Mouse (Mus musculus) forebrain, postnatal 0 days (tissue): ENCODE results near the gene Fbxo2. TPM values are rescaled to one million over a fixed set of nuclear protein-coding genes. Genes with fewer than 3 reads are reported as not detected.

Experiments used
- ATAC-seq: fragments of 200-750 bp; cut with Nextera tagmentation; 2 replicates; pipeline ENCODE4 v1.8.0; 2017; ENCODE audit warnings: mild to moderate bottlenecking, moderate library complexity
- DNase-seq: peaks from one replicate; pipeline ENCODE4 v3.0.0-alpha.2; 2015
- H3K27ac ChIP-seq: fragments of 300-500 bp; sonication (generic); 2 replicates; pipeline ENCODE4 v1.5.1; 2014; ENCODE audit warnings: low read depth, mild to moderate bottlenecking, antibody characterized with exemption, low read length, moderate library complexity, mixed read lengths
- H3K27me3 ChIP-seq: fragments of 300-500 bp; sonication (generic); 2 replicates; pipeline ENCODE4 v1.6.1; 2014; ENCODE audit warnings: mild to moderate bottlenecking, low read length, mixed read lengths; ENCODE audit not compliant: insufficient read depth
- H3K36me3 ChIP-seq: fragments of 300-500 bp; sonication (generic); 2 replicates; pipeline ENCODE4 v1.6.1; 2014; ENCODE audit warnings: mild to moderate bottlenecking, moderate library complexity; ENCODE audit not compliant: insufficient read depth
- H3K4me1 ChIP-seq: fragments of 300-500 bp; sonication (generic); 2 replicates; pipeline ENCODE4 v1.6.1; 2014; ENCODE audit warnings: antibody characterized with exemption; ENCODE audit not compliant: insufficient read depth
- H3K4me2 ChIP-seq: fragments of 300-500 bp; sonication (generic); 2 replicates; pipeline ENCODE4 v1.6.1; 2014; ENCODE audit warnings: low read depth, mild to moderate bottlenecking, moderate library complexity
- H3K4me3 ChIP-seq: fragments of 300-500 bp; sonication (generic); 2 replicates; pipeline ENCODE4 v1.5.1; 2014; ENCODE audit warnings: low read depth, low read length, mixed read lengths
- H3K9ac ChIP-seq: fragments of 300-500 bp; sonication (generic); 2 replicates; pipeline ENCODE4 v1.6.1; 2014; ENCODE audit warnings: mild to moderate bottlenecking
- H3K9me3 ChIP-seq: fragments of 300-500 bp; sonication (generic); 2 replicates; pipeline ENCODE4 v1.6.1; 2016; ENCODE audit warnings: low read length
- CTCF ChIP-seq: sonication (generic); IDR thresholded peaks from 2 replicates; pipeline ENCODE4 v1.5.1; 2016; ENCODE audit warnings: antibody characterized with exemption, control low read depth, low read depth
- WGBS: fragments of 180-500 bp; shearing (Covaris S2); extraction: QIAGEN DNeasy Blood & Tissue Kit; methylation state at CpG from one replicate; pipeline ENCODE4 v1.1.7; 2014; 5-methylcytosine and 5-hydroxymethylcytosine counted together
- polyA plus RNA-seq: library from polyadenylated mRNA; unstranded; fragments of >200 nt; fragmentation: Nextera tagmentation; extraction: Ambion mirVana; gene quantifications from 2 replicates; pipeline ENCODE4 v1.2.1, GENCODE M21; 2015
- total RNA-seq: library from RNA; depleted of rRNA; stranded (reverse); fragments of >200 nt; gene quantifications from 2 replicates; pipeline ENCODE4 v1.2.3, GENCODE M21; 2014

Gene Fbxo2
- total and polyA plus RNA-seq, 2 experiments from 2014 or later: 11.9 to 15.6 TPM

GRCm38 (mm10) chr4:148165551-148165950 is 5.1 kb downstream of the Fbxo2 start:
- Histone ChIP-seq H3K4me2 (no peak overlapping the region), H3K36me3 (no peaks in the 10 kb centered on the region), H3K27ac (no peak overlapping the region), H3K9ac (no peak overlapping the region), H3K4me1 (0 out of 2 replicates have a peak, but pooled peaks cover 4% of the 10 kb centered on the region), H3K9me3 (no peaks in the 10 kb centered on the region), H3K4me3 (no peak overlapping the region), H3K27me3 (peaks cover 43% of the 10 kb centered on the region)
- DNase-seq (no peak), ATAC-seq (no peak)
- TF ChIP-seq CTCF: no peak
- 7% methylated on average over 17 of the region's 17 CpGs for WGBS

GRCm38 (mm10) chr4:148166431-148166830 is 6.0 kb downstream of the Fbxo2 start:
- no peaks in the 10 kb centered on the region for H3K36me3 ChIP-seq
- H3K4me2 ChIP-seq: peak overlapping the region; percentile 36
- WGBS: 5% methylated on average over 10 of the region's 10 CpGs
- ATAC-seq (peak; percentile 84), DNase-seq (peak; percentile 80)
- no peak overlapping the region for H3K4me3 ChIP-seq
- H3K9me3 ChIP-seq: no peaks in the 10 kb centered on the region
- no peak for TF ChIP-seq CTCF
- H3K9ac ChIP-seq: no peak overlapping the region
- 0 out of 2 replicates have a peak, but pooled peaks cover 4% of the 10 kb centered on the region for H3K4me1 ChIP-seq
- peaks cover 43% of the 10 kb centered on the region for H3K27me3 ChIP-seq
- H3K27ac ChIP-seq: peak overlapping the region; percentile 40; the same call in 1 of the 2 replicates

- Histone ChIP-seq H3K9me3 (no peaks in the 10 kb centered on the region), H3K4me3 (no peak overlapping the region), H3K4me2 (peak overlapping the region; percentile 36), H3K4me1 (0 out of 2 replicates have a peak, but pooled peaks cover 4% of the 10 kb centered on the region), H3K27ac (peak overlapping the region; percentile 30; the same call in 1 of the 2 replicates), H3K9ac (no peak overlapping the region), H3K27me3 (peaks cover 43% of the 10 kb centered on the region), H3K36me3 (no peaks in the 10 kb centered on the region)
- 13% methylated on average over 4 of the region's 4 CpGs for WGBS
- peak; percentile 5; the same call in 1 of the 2 replicates for ATAC-seq
- peak; percentile 69 for TF ChIP-seq CTCF
- DNase-seq: peak; percentile 70
Measured at GRCm38 (mm10) chr4:148166986-148167385, 6.6 kb downstream of the Fbxo2 start.

GRCm38 (mm10) chr4:148168287-148168686 is 7.9 kb downstream of the Fbxo2 start:
- Histone ChIP-seq H3K4me3 (no peak overlapping the region), H3K4me1 (0 out of 2 replicates have a peak, but pooled peaks cover 4% of the 10 kb centered on the region), H3K27ac (no peak overlapping the region), H3K9ac (no peak overlapping the region), H3K9me3 (no peaks in the 10 kb centered on the region), H3K27me3 (peaks cover 46% of the 10 kb centered on the region), H3K36me3 (no peaks in the 10 kb centered on the region), H3K4me2 (no peak overlapping the region)
- 25% methylated on average over 7 of the region's 7 CpGs for WGBS
- peak; percentile 80 for TF ChIP-seq CTCF
- ATAC-seq: no peak
- peak; percentile 80 for DNase-seq

- DNase-seq: no peak
Measured at GRCm38 (mm10) chr4:148169586-148169985, 9.2 kb downstream of the Fbxo2 start.

GRCm38 (mm10) chr4:148170842-148171241 is 10.4 kb downstream of the Fbxo2 start:
- H3K27ac ChIP-seq: no peak overlapping the region
- no peak overlapping the region for H3K9ac ChIP-seq
- no peaks in the 10 kb centered on the region for H3K36me3 ChIP-seq
- H3K4me1 ChIP-seq: no peaks in the 10 kb centered on the region
- peak; percentile 85 for DNase-seq
- H3K4me3 ChIP-seq: no peak overlapping the region
- H3K27me3 ChIP-seq: peaks cover 22% of the 10 kb centered on the region
- no peaks in the 10 kb centered on the region for H3K9me3 ChIP-seq
- peak; percentile 98 for TF ChIP-seq CTCF
- 2% methylated on average over 2 of the region's 2 CpGs for WGBS
- H3K4me2 ChIP-seq: no peak overlapping the region
- ATAC-seq: no peak

More at GRCm38 (mm10) chr4:148169586-148169985, 9.2 kb downstream of the Fbxo2 start:
- no peak for TF ChIP-seq CTCF
- no peak overlapping the region for H3K4me3 ChIP-seq
- ATAC-seq: no peak
- H3K9me3 ChIP-seq: no peaks in the 10 kb centered on the region
- no peaks in the 10 kb centered on the region for H3K4me1 ChIP-seq
- H3K27me3 ChIP-seq: peaks cover 35% of the 10 kb centered on the region
- no peak overlapping the region for H3K9ac ChIP-seq
- 21% methylated on average over 15 of the region's 15 CpGs for WGBS
- H3K27ac ChIP-seq: no peak overlapping the region
- no peaks in the 10 kb centered on the region for H3K36me3 ChIP-seq
- H3K4me2 ChIP-seq: no peak overlapping the region

GRCm38 (mm10) chr4:148171261-148171660 is 10.8 kb downstream of the Fbxo2 start:
- no peak for DNase-seq
- Histone ChIP-seq H3K4me1 (no peaks in the 10 kb centered on the region), H3K4me2 (no peak overlapping the region), H3K27ac (no peak overlapping the region), H3K36me3 (no peaks in the 10 kb centered on the region), H3K27me3 (peaks cover 18% of the 10 kb centered on the region), H3K9ac (no peak overlapping the region), H3K4me3 (no peak overlapping the region), H3K9me3 (no peaks in the 10 kb centered on the region)
- ATAC-seq: no peak
- WGBS: 12% methylated on average over 3 of the region's 3 CpGs
- no peak for TF ChIP-seq CTCF
